Mouse (Mus musculus) B cell, adult 2 months (primary cell): ENCODE data around the gene Mecom.
"Not testable (repeated sequence)": the region's sequence is repeated elsewhere in the genome, so short reads cannot be mapped to it uniquely, and the experiment has no call there.

Experiments used
- DNase-seq, 2 experiments: peaks; one replicate each; pipeline ENCODE4 v3.0.0; 2022

The Mecom gene

DNA sequence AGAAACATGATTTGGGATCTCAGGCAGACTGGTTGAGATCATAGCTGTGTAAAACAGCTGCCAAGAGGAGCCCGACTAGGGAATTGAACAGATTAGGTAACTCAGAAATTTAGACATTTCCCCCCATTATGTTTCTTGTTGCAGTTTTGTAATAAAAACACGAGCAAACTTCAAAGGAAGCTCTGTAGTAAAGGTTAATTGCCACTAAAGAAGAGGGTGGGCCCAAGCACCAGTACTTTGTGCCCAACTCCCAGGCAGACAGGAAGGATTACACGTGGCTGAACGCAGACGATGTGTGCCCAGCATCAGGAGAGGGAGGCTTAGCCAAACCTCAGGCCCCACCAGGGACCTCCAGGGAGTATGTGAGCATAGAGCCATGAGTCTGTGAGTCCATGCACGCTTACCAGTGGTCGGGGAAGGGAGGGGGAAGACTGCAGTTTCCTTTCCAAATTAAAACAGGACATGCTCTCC, 303.4 kb downstream of the Mecom start:
- no peak for DNase-seq

DNA sequence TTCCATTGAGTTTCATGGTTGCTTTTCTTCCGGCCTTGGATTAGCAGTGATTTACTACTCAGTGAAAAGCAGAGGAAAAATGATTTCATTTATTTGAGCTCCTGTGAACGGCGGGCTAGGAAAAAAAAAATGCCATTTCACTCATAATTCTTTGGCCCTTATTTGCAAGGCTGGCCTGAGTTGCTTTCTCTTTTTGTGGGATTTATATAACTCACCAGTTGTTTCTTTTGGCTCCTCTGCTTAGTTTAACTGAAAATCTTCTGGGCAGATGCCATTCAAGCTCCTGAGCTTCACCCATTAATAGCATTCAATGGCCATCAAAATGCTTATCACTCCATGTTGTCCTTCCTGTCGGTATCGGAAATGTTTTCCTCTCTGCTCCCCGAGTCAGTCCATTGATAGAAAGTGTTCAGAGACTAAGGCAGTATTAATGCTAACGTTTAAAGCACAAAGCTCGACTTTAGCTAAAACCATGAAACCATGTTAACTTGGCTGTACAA, 304.0 kb downstream of the Mecom start:
- no peak for DNase-seq

DNA sequence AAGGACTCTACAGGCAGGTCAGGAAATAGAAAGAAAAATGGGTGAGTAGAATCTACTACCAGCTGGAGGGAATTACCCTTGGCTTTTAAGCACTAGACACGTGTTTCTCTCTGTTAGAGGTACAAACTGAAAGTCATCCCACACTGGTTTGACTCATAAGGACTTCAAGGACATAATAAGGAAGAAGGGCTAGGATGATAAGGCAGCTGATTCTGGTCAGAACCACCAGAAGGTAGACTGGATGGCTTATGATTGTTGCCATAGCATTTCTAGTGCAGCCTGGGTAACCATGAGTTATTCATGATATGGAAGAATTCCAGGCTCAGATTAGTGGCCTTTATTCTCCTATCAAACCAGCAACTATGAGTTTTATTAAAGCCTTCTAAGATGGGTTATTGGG, 308.4 kb downstream of the Mecom start:
- no peak for DNase-seq

DNA sequence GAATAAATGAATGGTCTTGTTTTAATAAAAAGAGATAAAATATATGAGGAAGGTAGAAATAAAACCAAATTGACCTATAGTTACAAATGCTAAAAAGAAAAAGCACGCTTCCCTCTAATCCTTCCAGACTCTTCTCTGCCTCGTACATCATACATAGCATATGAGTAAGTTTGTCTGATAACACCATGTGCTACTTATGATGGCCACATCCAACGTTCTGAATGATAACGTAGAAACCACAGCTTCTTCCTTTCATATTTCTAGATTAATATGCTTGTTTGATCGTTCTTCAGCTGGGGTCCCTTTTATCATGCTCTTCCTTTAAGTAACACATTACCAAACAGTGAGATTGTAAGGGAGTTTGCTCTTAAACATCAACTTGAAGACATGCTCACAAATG, 310.3 kb downstream of the Mecom start:
- no peak for DNase-seq

DNA sequence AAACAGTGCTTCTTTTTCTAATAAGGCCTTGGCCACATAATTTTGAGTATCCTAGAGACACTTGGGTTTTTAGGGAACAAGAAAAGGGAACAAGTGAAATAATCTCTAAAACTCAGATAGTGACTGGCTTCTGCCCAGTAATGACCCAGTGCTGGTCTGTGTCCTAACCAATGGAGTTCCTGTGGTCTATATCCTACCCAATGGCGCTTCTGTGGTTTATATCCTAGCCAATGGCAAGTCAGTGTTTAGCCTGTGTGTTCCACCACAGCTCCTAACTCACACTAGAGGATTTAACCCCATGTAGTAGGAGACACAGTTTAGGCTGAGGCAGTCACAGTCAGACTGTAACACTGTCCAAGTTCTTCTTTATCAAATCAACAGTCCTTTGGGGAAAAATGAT, 313.8 kb downstream of the Mecom start:
- DNase-seq, result no peak

DNA sequence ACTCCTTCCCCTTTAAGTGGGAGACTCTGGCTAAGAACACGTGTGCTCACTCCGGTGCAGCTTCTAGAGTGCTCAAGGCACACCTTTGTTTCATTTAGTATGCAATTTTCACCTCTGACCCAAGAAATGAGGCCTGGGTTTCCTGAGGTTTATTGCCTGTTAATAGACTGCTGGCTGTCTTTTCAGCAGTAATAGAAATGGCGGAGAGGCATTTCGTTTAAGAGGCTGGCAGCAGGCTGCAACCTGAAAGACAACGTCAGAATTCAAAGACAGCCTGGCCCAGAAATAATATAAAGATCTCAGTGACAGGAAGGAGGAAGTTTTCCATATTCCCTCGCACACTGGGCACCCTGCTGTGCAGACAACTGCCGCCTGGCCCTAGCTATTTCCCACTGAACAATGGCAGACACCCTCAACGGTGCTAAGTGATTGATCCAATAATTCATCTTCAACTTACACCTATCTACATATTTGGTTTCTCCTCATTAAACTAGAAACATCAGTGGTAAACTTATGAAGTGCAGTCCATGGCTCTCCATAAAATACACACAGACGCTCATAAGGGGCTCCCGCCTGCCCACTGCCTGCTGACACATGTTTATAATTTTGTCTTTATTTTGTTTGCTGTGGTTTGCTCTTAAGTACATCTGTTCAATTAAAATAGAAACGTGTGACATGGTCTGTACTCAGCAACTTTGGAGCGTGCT, 319.7 kb downstream of the Mecom start:
- no peak for DNase-seq

DNA sequence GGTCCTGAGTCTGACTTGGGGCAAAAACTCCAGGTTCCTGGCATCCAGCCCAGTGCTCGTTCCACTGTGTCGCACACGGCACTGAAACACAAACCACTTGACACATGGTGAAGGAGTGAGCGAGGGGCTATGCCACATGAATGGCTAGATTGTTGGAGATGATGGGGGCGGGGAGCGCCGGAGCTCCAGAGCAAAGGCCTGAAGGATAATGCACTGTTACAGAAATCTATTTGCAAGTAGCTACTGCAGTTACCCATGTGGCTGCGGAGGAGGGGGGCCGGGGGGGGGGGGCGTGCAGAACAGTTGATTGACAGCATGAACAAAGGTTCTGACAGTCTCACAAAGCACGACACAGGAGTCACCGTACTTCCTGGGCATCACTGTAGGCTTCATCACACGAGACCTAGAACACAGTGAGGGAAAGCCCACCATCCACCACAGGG, 320.9 kb downstream of the Mecom start:
- no peak for DNase-seq

DNA sequence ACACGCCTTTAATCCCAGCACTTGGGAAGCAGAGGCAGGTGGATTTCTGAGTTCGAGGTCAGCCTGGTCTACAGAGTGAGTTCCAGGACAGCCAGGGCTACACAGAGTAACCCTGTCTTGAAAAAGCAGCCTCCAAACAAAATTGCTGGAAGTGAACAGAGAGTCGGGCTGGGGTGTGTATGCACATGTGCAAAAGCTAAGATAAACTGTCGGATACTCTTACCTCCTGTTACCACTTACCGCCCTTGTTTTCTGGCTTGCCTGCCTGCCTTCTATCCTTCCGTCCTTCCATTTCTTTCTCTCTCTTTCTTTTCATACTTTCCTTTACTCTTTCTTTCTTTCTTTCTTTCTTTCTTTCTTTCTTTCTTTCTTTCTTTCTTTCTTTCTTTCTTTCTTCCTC, 322.6 kb downstream of the Mecom start:
- not testable (repeated sequence) for DNase-seq

DNA sequence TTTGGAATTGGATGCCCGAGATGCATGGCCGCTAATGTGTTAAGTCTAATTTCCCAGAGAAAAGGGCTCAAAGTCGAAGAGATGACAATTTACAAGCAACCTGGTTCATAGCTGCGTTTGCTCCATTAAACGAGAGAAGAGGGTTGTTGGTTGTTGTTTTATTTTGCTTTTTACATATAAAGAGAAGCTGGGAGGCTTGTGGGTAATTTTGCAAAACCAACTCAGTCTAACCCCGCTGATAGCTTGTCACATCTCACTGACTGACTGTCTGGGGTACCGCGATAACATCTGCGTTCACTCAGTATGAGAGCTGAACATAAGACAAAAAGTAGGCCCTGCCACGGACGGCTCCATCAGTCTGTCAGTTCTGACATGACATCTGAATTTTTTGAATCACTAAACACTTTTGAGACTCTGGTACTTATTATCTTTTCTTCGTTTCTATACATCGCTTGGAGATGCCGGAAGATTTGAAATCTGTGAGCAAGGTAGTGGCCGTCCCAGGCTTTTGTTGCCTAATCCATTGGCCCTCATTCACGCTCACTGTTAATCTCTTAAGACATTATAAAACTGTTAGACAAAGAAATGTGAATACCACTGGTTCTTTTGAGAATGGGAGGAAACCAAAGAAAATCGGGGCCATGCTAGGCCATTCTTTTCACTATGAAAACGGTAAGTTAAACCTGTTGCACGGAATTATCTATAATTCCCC, 327.0 kb downstream of the Mecom start:
- no peak for DNase-seq

DNA sequence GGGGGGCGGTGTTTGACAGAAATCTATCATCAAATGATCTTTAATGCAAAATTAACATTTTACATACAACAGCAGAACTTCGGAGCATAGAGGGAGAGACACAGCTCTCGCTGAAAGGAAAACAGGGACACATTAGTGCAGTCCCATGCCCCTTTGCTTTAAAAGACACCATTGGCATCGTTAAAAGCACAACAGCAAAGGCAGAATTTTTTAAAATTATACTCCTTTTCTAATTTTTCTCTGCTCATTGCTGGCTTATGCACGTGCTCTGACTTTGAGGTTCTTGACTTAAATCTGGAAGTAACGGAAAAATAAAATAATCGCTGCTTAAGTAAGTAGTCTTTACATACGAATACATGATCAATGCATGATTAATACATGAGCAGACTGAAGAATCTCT, 327.9 kb downstream of the Mecom start:
- DNase-seq, result no peak

DNA sequence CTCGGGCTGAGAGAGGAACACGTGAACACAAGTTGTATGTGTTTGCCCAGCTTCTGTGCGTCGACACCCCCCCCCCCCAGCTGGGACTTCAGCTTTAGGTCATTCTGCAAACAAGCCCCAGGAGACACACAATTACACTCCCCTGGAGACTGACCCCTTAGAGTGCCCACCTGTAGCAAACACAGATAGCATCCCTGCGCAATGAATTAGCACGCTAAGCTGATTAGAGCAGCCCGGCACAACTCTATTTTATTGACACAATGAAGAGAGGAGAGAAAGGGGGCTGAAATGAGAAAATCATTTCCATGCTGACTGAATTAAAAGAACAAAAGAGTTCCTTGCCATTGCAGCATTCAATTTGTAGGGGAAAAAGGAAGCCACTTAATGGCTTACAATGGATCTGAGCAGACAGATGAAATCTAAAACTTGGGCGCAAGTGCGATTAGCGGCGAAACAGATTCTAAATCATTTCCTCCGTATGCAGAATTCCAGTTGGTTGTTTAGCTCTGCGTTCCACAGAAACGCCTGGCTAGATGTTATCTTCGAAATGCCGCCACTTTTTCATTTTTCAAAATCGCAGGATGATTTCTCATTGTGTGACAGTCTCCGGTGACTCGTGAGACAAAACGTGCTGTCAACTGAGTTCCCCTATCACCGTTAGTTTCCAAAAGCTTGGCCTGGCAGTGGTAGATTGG, 328.5 kb downstream of the Mecom start:
- DNase-seq, result no peak

DNA sequence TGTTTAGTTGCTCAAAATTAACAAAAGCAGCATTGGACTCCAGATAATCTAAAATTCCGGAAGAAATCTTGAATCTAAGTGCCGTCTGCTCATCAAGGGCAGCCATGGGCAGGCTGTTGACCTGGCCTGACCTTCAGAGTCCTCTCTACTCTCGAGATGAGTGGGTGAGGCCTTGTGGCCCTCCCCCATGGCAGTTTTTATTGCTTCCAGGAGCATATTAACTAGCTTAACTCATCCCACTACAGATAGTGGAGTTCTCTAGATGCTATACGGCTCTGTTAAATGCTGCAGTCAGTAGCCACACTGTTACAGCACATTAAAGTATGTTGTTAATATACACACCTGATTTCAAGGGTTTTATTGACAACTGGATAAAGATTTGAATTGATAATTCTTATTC, 333.2 kb downstream of the Mecom start:
- no peak for DNase-seq

DNA sequence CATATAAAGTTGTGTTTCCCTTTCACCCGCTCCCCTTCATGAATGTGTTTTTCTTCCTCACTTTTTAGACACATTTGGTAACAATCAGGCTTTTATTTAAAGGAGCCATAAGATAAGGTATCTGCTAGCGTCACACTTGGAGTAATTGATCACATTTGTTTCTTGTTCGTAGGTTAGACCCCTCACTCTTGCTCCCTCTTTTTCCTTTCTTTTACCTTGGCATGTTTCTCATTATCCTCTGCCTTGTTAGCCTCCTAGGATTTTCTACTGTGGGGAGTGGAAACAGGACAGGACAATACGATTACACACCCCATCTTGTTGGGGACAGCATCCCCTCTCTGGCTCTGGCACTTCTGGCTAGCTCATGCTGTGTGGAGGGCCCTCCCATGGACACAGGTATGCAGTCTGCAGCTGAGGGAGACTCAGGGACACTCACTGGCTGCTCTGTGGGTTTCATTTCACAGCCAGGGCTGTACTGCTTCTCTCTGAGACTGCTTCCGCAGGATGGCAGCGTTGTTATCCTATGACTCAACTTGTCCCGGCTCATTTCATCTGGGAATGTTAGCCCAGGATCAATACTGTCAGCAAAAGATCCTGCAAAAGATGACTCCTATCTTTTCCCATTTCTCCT, 334.2 kb downstream of the Mecom start:
- no peak for DNase-seq

DNA sequence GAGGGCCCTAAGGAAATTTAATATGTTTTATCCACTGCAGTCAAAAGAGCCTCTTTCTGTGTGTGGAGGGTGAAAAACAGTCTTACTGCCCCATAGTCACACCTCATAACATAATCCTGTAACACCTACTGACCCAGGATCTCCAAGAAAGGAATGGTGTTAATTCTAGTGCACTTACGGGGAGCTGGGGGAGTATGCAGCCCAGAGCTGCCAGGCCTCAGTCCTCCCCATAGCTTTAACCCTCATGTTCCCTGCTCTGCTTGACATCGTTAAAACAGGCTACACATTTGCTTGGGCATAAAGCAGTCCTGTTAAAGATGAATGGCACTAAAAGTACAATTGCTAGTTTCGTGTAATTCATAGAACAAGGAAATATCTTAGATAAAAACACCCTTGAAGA, 335.0 kb downstream of the Mecom start:
- no peak for DNase-seq

DNA sequence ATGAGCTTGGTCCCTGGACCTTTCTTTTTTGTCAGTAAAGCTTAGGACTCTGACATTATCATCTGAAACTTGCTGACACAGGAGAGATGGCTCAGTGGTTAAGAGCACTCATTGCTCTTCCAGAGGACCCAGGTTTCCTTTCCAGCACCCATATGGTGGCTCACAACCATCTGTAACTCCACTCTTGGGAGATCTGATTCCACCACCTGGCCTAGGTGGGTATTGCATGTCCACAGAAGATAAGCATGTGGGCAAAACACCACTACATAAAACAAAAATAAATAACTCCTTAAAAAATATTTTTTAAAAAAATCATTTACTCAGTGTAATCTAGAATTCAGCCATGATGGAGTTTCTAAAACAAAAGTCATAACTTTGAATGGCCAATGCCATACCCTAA, 338.7 kb downstream of the Mecom start:
- no peak for DNase-seq

DNA sequence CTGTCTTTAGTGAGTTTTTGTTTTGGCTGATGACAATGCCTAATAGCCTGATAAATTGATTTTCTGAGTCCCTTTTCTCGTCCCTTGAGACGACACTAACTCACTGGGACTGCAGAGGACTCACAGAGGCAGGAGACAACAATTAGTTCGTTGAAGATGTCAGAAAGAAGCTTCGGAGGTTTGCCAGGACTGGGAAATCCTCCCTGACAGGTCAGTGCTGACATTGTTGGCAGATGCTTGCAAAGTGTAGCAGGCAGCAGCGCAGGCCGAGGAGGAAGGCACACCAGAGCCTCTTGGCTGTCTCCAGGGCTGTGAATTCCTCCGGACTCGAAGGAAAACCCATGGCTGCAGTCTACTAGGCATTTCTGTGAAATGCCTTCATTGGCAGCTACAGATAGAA, 339.9 kb downstream of the Mecom start:
- DNase-seq, result no peak

DNA sequence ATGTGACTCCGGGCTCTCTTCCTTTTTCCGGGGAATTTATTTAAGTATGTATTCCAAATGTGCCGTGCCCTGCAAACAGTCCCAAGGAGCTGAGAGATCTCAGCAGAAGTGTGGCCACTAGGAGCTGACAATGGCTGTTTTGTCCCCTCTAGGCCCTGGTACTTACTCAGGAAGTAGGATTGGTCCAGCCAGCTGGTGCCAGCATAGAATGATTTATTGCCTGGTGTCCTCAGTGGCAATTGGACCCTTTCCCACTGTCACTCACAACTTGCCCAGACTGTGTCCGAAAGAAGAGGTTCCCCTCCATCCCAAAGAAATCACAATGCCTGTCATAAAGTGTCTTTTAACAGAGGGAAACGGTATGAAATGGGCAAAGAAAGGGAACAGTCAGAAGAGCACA, 340.4 kb downstream of the Mecom start:
- no peak for DNase-seq

DNA sequence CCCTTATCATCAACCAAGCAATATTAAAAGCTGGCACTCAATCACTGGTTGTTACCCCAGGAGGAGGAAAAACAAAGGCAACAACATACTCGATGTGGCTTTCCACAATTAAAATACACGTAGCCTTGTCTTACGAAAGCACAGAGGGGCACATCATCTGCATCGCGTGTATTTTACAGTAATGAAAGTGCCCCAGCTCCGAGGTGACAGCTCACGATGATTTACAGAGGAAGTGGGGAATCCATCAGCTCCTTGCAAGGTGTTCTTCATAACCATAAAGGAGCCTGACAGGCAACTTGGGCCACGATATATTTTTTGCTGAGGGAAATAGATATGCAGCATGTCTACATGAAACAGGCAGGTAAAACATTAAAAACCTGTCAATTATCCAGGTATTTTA, 341.7 kb downstream of the Mecom start:
- no peak for DNase-seq

DNA sequence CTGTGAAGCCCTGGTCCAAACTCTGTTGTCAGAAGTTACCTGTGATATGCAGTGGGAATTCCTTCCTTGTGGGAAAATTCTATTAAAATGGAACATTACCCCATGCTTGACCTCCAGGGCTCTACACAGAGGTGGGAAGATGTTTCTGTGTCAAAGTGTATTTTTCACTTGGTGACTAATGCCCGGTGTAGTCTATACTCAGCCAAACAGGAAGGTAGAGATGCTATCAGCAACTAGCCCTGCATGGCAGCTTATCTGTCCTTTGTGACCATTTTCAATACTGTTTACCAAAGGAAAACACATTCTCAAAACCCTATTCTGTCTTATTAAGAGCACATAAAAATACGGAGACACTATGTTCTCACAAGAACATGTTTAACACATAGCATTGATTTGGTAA, 344.0 kb downstream of the Mecom start:
- DNase-seq, result no peak

DNA sequence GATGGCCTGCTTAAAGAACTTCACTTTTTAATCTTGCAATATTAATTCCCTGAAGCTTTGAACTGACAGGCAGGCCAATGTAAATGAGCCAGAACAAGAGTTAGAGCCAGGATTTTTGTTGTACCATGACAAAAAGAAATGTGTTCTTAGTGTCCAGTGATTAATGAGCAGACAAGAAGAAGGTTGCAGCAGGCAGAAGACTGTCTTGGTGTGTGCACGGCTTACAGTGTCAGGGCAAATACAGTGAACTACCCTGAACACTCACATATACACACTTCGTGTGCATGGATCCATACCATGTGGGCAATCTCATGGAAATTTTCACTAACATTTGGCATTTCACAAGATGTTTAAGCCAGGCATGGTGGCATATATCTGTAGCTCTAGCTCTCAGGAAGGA, 349.0 kb downstream of the Mecom start:
- DNase-seq, result no peak

DNA sequence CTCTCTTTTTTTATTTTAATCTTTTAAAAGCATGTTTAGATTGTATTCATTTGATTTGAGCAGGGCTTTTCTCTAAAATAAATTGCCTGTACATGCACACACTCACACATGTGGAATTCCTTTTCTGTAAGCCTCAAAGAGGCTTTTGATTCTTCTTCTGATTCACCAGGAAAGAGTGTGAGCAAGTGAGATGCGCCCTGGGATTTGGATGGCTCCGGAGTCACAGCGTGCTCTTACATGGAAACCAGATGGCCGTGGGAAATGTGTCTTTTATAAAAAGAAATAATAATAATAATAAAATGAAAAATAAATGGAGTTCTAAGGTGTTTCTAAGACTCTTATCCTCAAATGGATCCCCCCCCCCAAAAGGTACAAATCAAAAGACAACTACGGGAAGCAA, 349.6 kb downstream of the Mecom start:
- no peak for DNase-seq

DNA sequence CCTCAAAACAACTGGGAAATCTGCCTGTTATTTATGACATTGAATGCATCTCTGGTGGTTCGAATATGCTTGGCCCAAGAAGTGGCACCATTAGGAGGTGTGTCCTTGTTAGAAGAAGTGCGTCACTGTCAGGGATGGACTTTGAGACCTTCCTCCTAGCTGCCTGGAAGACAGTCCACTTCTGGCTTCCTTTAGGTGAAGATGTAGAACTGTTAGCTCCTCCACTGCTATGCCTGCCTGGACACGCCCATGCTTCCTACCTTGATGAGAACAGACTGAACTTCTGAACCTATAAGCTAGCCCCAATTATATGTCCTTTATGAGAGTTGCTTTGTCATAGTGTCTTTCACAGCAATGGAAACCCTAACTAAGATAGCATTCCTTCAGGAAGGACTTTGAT, 352.6 kb downstream of the Mecom start:
- DNase-seq, result no peak

DNA sequence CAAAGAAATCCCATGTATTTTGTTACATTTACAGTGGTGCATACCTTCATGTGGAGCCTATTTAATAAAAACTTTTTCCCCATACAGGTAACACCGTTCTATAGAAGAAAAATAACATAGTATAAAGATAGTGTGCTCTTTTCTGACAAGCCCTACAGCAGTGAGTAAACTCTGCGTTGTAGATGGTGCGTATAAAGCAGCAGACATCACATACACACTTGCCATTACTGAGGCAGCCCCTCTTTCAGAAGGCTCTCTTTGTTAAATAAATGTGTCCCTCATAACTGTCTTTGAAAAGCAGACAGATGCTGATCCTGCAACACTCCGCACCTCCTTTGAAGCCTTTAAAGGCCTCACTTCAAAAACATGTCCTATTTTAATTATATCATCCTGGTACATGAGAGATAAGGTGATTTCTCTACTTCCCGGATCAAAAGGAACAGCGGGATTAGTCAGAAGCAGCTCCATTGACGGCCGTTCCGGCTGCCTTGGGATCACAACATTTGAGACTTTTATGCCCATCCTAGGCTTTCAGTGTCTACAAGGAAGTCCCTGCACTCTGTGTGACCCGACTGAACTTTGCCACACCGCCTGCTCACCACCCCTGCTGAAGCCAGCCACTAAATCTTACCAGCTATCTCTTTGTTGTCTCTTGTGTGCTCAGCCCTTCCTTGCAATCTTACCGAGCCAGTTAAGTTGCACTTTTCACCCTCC, 355.4 kb downstream of the Mecom start:
- no peak for DNase-seq
